ENCODE assay signal across 13 mouse cellular contexts in the genomic region with DNA sequence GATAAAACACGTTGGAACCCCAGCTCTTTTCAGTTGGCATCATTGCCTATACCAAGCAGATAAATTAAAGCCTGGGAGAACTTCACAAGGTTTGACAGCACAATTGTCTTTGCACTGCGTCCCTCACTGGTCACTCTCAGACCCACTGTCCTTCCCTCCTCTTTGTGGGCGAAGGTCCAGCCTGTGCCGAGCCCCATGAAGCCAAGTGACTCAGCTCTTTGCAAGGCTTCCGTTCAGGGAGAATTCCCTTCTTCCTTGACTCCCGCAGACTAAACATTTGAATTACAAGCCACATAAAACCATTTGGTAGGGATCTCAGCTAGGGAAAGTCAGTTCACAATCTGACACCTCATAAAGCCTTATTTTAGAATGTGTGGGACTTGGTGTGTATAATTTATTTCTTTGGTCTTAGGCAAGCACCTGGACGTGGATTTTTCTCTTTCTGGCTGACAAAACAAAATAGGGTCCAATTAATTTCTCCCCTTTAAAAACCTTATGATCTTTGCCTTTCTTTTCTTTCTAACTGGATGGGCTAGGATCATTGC.
DNase-seq lines count a peak whose midpoint lies in the region; ATAC-seq and TF ChIP-seq lines count a peak whose summit lies in the region.
"Had no signal": no experiment of that assay in that cellular context is flagged by ENCODE, and none has a peak within 500 bp of the region (broad histone marks: within the 10 kb centered on the region; RNA-seq: fewer than 3 reads in every experiment).

No protein-coding gene starts in this region.

- TF ChIP-seq CTCF in Patski (IDR thresholded peaks at IDR 0.05) = no peak
- no peak for TF ChIP-seq CTCF in hindbrain, postnatal 0 days (IDR thresholded peaks at IDR 0.05; ENCODE audit: low read depth)

- H3K9me3 ChIP-seq in hindbrain, postnatal 0 days (ENCODE audit: low read length) = no peaks in the 10 kb centered on the region
- H3K9me3 ChIP-seq: forebrain, embryonic 15.5 days; liver, embryonic 13.5 days had no signal

- no peak overlapping the region for H3K9ac ChIP-seq in hindbrain, postnatal 0 days (replicated peaks; ENCODE audit: low read length)
- H3K9ac ChIP-seq: forebrain, embryonic 15.5 days; liver, embryonic 13.5 days had no signal

- POLR2A ChIA-PET in Patski (lab: Charles Lee) = interaction anchor here (0.5 kb wide), 1 partner anchor 301 kb away, joined by 4 read pairs; no protein-coding TSS in a partner anchor

- WGBS in hindbrain, postnatal 0 days = 78% methylated on average over 7 of the region's 7 CpGs

- no peak overlapping the region for H3K4me2 ChIP-seq in hindbrain, postnatal 0 days (ENCODE audit: low read depth, low read length)
- H3K4me2 ChIP-seq: forebrain, embryonic 15.5 days; heart, embryonic 11.5 days; liver, embryonic 13.5 days had no signal

- no peaks in the 10 kb centered on the region for H3K4me1 ChIP-seq in hindbrain, postnatal 0 days (ENCODE audit: insufficient read depth, low read length)
- H3K4me1 ChIP-seq: forebrain, embryonic 15.5 days had no signal

- peak; percentile 46 for DNase-seq in adrenal gland, postnatal 10 days
- DNase-seq in adrenal gland, adult 8-10 months = no peak
- peak; percentile 39 for DNase-seq in kidney, postnatal 10 days
- no peak for DNase-seq in kidney, adult 11 months
- no peak for DNase-seq in Patski (ENCODE audit: low read depth, low spot score)
- DNase-seq in lung, postnatal 25 days (ENCODE audit: low spot score) = peak; percentile 8
- DNase-seq in hindbrain, postnatal 0 days (ENCODE audit: low spot score) = no peak
- DNase-seq in right cerebral cortex, postnatal 25 days = no peak
- DNase-seq: liver, embryonic 13.5 days had no signal

- H3K27ac ChIP-seq in hindbrain, postnatal 0 days = no peak overlapping the region
- H3K27ac ChIP-seq: forebrain, embryonic 15.5 days; liver, embryonic 13.5 days had no signal

- H3K27me3 ChIP-seq in Patski = no peaks in the 10 kb centered on the region
- no peaks in the 10 kb centered on the region for H3K27me3 ChIP-seq in hindbrain, postnatal 0 days (ENCODE audit: insufficient read depth, low read length)
- H3K27me3 ChIP-seq: forebrain, embryonic 15.5 days; liver, embryonic 13.5 days had no signal

- in situ Hi-C loops in Patski (cut with MboI; ENCODE audit: low pct_unique_long_range_greater_than_20kb) = no loop called here

- no peaks in the 10 kb centered on the region for H3K36me3 ChIP-seq in hindbrain, postnatal 0 days (ENCODE audit: insufficient read depth, low read length)
- H3K36me3 ChIP-seq: forebrain, embryonic 15.5 days; liver, embryonic 13.5 days had no signal

- ATAC-seq in Patski = peak; percentile 30
- ATAC-seq in hindbrain, postnatal 0 days = no peak
- ATAC-seq: forebrain, embryonic 15.5 days; hindbrain, embryonic 16.5 days; midbrain, embryonic 16.5 days had no signal

- CTCF ChIA-PET in Patski (lab: Charles Lee) = no interaction called here

- H3K4me3 ChIP-seq in hindbrain, postnatal 0 days (ENCODE audit: low read length) = no peak overlapping the region
- H3K4me3 ChIP-seq: forebrain, embryonic 15.5 days; liver, embryonic 13.5 days had no signal

Comparison
In these comparisons a context has a peak if more than half of its experiments do, and no peak if none do; other contexts are left out.
1. DNase-seq: peak in adrenal gland, postnatal 10 days (single experiment), kidney, postnatal 10 days (single experiment) and lung, postnatal 25 days (single experiment); none in adrenal gland, adult 8-10 months (single experiment), kidney, adult 11 months (single experiment), Patski (single experiment), hindbrain, postnatal 0 days (single experiment) and right cerebral cortex, postnatal 25 days (single experiment).